Mouse (Mus musculus): ENCODE results near the gene Hemk1. TPM values are rescaled to one million over a fixed set of nuclear protein-coding genes. Genes with fewer than 3 reads are reported as not detected.

The Hemk1 gene
- polyA plus RNA-seq, 1 experiment, result 14.1 TPM

DNA sequence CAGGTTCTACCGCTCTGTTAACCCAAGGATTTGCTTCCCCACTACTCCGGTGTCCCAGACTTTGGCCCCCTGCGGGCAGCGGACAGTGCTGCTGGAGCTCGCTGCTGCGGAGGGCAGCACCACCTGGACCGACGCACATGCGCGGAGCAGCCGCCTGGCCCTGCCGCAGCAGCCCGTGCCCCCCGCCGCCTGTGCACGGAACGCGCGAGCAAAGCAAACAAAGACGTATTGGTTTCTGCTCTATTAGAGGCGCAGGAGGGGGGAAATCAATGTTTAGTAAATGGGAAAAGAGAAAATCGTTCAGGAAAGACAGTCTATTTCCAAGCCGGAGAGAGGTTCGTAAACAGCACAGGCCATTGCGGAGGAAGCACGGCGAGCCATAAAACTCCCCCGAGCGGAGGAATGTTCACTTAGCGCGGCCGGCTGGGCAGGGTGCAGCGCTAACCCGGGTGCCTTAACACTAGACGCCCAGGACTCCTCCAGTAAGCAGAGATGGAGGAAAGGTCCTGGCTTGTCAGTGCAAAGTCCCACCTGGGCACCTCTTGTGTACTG, 39.9 kb upstream of the Hemk1 start:
- no peak for TF ChIP-seq MYOG (IDR thresholded peaks at IDR 0.05; ENCODE audit: control insufficient read depth, extremely low read depth, insufficient read length)
- TF ChIP-seq USF1 (IDR thresholded peaks at IDR 0.05; ENCODE audit: low read depth), result no peak
- TF ChIP-seq CEBPB (IDR thresholded peaks at IDR 0.05; ENCODE audit: low read depth), result no peak
- TF ChIP-seq MAX (IDR thresholded peaks at IDR 0.05), result no peak
- no peak for TF ChIP-seq CTCF (IDR thresholded peaks at IDR 0.05; ENCODE audit: control insufficient read depth, insufficient read depth, insufficient read length)
- no peak for TF ChIP-seq MYOD1 (IDR thresholded peaks at IDR 0.05; ENCODE audit: control insufficient read depth, insufficient read length, low read depth)
- Histone ChIP-seq H3K79me3 (ENCODE audit: low read depth) (no peaks in the 10 kb centered on the region), H3ac (ENCODE audit: control insufficient read depth, insufficient read length, low read depth) (no peak overlapping the region), H3K27me3 (ENCODE audit: control insufficient read depth, insufficient read depth, insufficient read length) (peaks cover 54% of the 10 kb centered on the region), H3K4me3 (ENCODE audit: insufficient read depth, poor library complexity, severe bottlenecking) (no peak overlapping the region), H3K36me3 (ENCODE audit: control insufficient read depth, insufficient read depth) (no peaks in the 10 kb centered on the region), H3K79me2 (ENCODE audit: control insufficient read depth, insufficient read depth) (no peaks in the 10 kb centered on the region)

DNA sequence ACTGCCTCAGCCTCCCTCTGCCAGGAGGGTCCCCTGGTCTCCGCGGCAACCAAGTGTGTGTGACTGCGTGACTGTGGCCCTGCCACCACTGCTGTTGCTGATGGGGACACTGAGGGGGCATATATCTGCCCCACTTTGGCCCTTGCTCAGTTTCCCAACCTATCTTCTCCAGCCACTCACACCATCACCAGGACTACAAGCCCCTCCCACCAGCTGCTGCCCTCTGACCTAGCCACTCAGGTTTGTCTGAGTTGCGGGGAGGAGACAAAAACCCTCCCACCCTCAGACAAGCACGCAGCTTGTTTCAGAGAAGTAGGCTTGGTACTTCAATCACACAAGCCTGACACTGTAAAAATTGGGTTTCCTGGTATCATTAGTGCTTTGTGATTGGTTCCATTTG, 37.3 kb upstream of the Hemk1 start:
- Histone ChIP-seq H3K4me3 (ENCODE audit: insufficient read depth, poor library complexity, severe bottlenecking) (no peak overlapping the region), H3K27me3 (ENCODE audit: control insufficient read depth, insufficient read depth, insufficient read length) (peaks cover 70% of the 10 kb centered on the region), H3ac (ENCODE audit: control insufficient read depth, insufficient read length, low read depth) (no peak overlapping the region), H3K36me3 (ENCODE audit: control insufficient read depth, insufficient read depth) (no peaks in the 10 kb centered on the region), H3K79me3 (ENCODE audit: low read depth) (no peaks in the 10 kb centered on the region), H3K79me2 (ENCODE audit: control insufficient read depth, insufficient read depth) (no peaks in the 10 kb centered on the region)
- TF ChIP-seq MAX (IDR thresholded peaks at IDR 0.05) (no peak), MYOD1 (IDR thresholded peaks at IDR 0.05; ENCODE audit: control insufficient read depth, insufficient read length, low read depth) (no peak), CTCF (IDR thresholded peaks at IDR 0.05; ENCODE audit: control insufficient read depth, insufficient read depth, insufficient read length) (no peak)

DNA sequence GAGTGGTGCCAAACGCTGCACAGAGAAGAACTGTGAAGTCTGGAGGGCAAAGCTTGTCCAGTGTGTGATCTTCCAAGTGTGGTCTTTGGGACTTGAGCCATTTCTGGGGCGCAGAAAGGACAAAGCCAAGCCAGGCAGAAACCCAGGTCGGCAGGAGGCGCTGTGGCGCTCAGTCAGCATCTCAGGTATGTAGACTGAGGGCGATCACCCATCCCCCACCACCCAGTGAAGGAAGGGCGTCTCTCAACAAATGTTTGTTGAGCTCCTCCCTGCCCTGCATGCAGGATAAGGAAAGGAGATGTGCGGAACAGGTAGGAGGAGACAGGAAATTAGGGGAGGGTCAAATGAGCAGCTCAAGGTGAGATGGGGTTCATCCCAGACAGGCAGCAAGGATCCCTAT, 36.5 kb upstream of the Hemk1 start:
- peaks cover 77% of the 10 kb centered on the region for H3K27me3 ChIP-seq (ENCODE audit: control insufficient read depth, insufficient read depth, insufficient read length)
- no peak for TF ChIP-seq USF1 (IDR thresholded peaks at IDR 0.05; ENCODE audit: low read depth)
- H3K79me2 ChIP-seq (ENCODE audit: control insufficient read depth, insufficient read depth), result no peaks in the 10 kb centered on the region
- no peak overlapping the region for H3ac ChIP-seq (ENCODE audit: control insufficient read depth, insufficient read length, low read depth)
- no peaks in the 10 kb centered on the region for H3K79me3 ChIP-seq (ENCODE audit: low read depth)
- H3K36me3 ChIP-seq (ENCODE audit: control insufficient read depth, insufficient read depth), result no peaks in the 10 kb centered on the region
- no peak overlapping the region for H3K4me3 ChIP-seq (ENCODE audit: insufficient read depth, poor library complexity, severe bottlenecking)

DNA sequence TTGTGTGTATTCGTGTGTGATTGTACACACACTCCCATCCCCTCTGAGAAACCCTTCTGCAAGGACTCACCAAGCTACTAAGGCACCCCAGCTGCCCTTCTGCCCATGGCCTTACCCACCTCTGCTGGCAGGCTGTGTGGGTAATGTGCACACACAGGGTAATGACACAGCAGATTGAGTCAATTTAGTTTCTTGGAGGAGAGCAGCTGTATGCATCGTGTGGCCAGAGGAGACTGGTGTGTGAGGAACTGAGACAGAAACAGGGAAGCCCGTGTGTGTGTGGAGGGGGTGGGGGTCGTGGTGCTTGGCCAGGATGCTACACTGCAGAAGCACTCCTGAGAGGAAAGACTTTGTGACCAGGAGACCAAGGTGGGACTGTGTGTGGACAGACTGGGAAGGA, 34.3 kb upstream of the Hemk1 start:
- H3K27me3 ChIP-seq (ENCODE audit: control insufficient read depth, insufficient read depth, insufficient read length), result peaks cover 67% of the 10 kb centered on the region
- H3K4me3 ChIP-seq (ENCODE audit: insufficient read depth, poor library complexity, severe bottlenecking), result no peak overlapping the region
- no peaks in the 10 kb centered on the region for H3K79me2 ChIP-seq (ENCODE audit: control insufficient read depth, insufficient read depth)
- H3K79me3 ChIP-seq (ENCODE audit: low read depth), result no peaks in the 10 kb centered on the region
- H3ac ChIP-seq (ENCODE audit: control insufficient read depth, insufficient read length, low read depth), result no peak overlapping the region
- TF ChIP-seq MYOG (IDR thresholded peaks at IDR 0.05; ENCODE audit: control insufficient read depth, extremely low read depth, insufficient read length) (no peak), CTCF (IDR thresholded peaks at IDR 0.05; ENCODE audit: control insufficient read depth, insufficient read depth, insufficient read length) (no peak), MYOD1 (IDR thresholded peaks at IDR 0.05; ENCODE audit: control insufficient read depth, insufficient read length, low read depth) (no peak), MAX (IDR thresholded peaks at IDR 0.05) (no peak), FOSL1 (IDR thresholded peaks at IDR 0.05; ENCODE audit: insufficient read depth, low read length, poor library complexity, severe bottlenecking) (no peak), USF1 (IDR thresholded peaks at IDR 0.05; ENCODE audit: low read depth) (no peak), CEBPB (IDR thresholded peaks at IDR 0.05; ENCODE audit: low read depth) (no peak)
- H3K36me3 ChIP-seq (ENCODE audit: control insufficient read depth, insufficient read depth), result no peaks in the 10 kb centered on the region

DNA sequence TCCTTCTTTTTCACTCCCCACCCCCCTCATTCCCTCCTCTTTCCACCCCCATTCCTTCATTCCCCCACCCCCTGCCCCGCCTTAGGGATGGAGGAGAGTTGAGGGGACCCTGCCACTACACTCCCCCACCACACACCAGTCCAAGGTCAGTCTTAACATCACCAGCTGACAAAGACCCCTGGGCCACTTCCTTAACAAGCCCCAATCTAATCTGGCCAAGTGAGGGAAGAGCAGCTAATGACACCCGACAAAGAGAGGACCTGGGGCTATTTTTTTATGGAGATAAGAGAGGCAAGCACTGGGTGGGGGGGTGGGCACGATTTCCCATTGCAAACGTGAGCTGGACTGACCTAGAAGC, 31.9 kb upstream of the Hemk1 start:
- Histone ChIP-seq H3K27me3 (ENCODE audit: control insufficient read depth, insufficient read depth, insufficient read length) (peaks cover 63% of the 10 kb centered on the region), H3K36me3 (ENCODE audit: control insufficient read depth, insufficient read depth) (no peaks in the 10 kb centered on the region), H3K4me3 (ENCODE audit: insufficient read depth, poor library complexity, severe bottlenecking) (no peak overlapping the region), H3ac (ENCODE audit: control insufficient read depth, insufficient read length, low read depth) (no peak overlapping the region), H3K79me2 (ENCODE audit: control insufficient read depth, insufficient read depth) (no peaks in the 10 kb centered on the region), H3K79me3 (ENCODE audit: low read depth) (no peaks in the 10 kb centered on the region)
- TF ChIP-seq USF1 (IDR thresholded peaks at IDR 0.05; ENCODE audit: low read depth), result no peak
- no peak for TF ChIP-seq MAX (IDR thresholded peaks at IDR 0.05)
- TF ChIP-seq CTCF (IDR thresholded peaks at IDR 0.05; ENCODE audit: control insufficient read depth, insufficient read depth, insufficient read length), result no peak
- no peak for TF ChIP-seq MYOD1 (IDR thresholded peaks at IDR 0.05; ENCODE audit: control insufficient read depth, insufficient read length, low read depth)
- TF ChIP-seq CEBPB (IDR thresholded peaks at IDR 0.05; ENCODE audit: low read depth), result no peak
- TF ChIP-seq MYOG (IDR thresholded peaks at IDR 0.05; ENCODE audit: control insufficient read depth, extremely low read depth, insufficient read length), result no peak
- TF ChIP-seq FOSL1 (IDR thresholded peaks at IDR 0.05; ENCODE audit: insufficient read depth, low read length, poor library complexity, severe bottlenecking), result no peak

DNA sequence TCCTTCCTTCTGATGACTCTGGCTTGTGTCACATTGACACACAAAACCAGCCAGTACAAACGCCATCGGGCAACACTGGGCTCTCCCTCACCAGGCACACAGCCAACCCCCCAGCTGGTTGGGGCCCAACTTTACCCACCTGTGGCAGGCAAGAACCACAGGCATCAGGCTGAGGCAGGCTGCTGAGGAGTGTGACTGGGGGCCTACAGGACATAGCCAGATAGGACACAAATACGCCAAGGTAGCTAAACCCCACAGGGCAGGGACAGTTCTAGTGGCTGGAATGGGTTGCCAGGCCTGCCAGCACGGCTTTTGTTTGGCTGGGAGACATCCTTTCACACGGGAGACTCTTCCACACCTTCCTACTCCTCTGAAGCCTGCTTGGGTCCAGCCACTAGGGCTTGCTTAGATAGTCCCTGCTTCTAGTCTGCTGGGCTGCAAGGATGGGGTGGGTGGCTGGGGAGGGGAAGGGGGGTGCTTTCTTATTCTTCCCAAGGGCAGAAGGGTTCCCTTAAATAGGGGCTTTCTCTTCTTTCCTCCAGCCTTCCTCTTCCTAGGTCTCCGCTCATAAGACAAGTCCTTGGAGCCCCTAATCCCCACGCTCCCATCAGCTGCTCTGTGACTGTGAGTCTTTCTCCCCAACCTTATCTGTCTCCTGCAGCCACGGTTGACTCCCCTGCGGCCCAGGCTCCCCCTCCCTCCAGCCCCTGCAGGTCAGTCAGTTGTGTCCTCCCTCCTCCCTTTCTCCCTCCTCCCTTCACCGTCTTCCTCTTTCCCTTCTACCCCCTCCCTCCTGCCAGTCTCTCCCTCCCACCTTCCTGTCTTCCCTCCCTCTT, 31.3 kb upstream of the Hemk1 start:
- no peak overlapping the region for H3ac ChIP-seq (ENCODE audit: control insufficient read depth, insufficient read length, low read depth)
- no peaks in the 10 kb centered on the region for H3K79me3 ChIP-seq (ENCODE audit: low read depth)
- H3K36me3 ChIP-seq (ENCODE audit: control insufficient read depth, insufficient read depth), result no peaks in the 10 kb centered on the region
- peaks cover 62% of the 10 kb centered on the region for H3K27me3 ChIP-seq (ENCODE audit: control insufficient read depth, insufficient read depth, insufficient read length)
- no peaks in the 10 kb centered on the region for H3K79me2 ChIP-seq (ENCODE audit: control insufficient read depth, insufficient read depth)
- no peak overlapping the region for H3K4me3 ChIP-seq (ENCODE audit: insufficient read depth, poor library complexity, severe bottlenecking)
- TF ChIP-seq CEBPB (IDR thresholded peaks at IDR 0.05; ENCODE audit: low read depth), result no peak
- no peak for TF ChIP-seq CTCF (IDR thresholded peaks at IDR 0.05; ENCODE audit: control insufficient read depth, insufficient read depth, insufficient read length)
- no peak for TF ChIP-seq MYOG (IDR thresholded peaks at IDR 0.05; ENCODE audit: control insufficient read depth, extremely low read depth, insufficient read length)
- TF ChIP-seq MAX (IDR thresholded peaks at IDR 0.05), result no peak
- TF ChIP-seq MYOD1 (IDR thresholded peaks at IDR 0.05; ENCODE audit: control insufficient read depth, insufficient read length, low read depth), result no peak
- no peak for TF ChIP-seq FOSL1 (IDR thresholded peaks at IDR 0.05; ENCODE audit: insufficient read depth, low read length, poor library complexity, severe bottlenecking)
- TF ChIP-seq USF1 (IDR thresholded peaks at IDR 0.05; ENCODE audit: low read depth), result no peak

All from C2C12 (cell line).